Mouse (Mus musculus) bone marrow macrophage, adult 2 months (primary cell): ENCODE data around the gene Ddx18.

Source experiments
- CTCF ChIP-seq: IDR thresholded peaks from 2 replicates; pipeline ENCODE4 v1.5.1; 2012; ENCODE audit warnings: low read depth, mild to moderate bottlenecking, low read length, moderate library complexity
- POLR2A ChIP-seq: IDR thresholded peaks from 2 replicates; pipeline ENCODE4 v1.6.1; 2012; ENCODE audit warnings: mild to moderate bottlenecking, low read depth, low read length, borderline replicate concordance

GRCm38 (mm10) chr1:121546844-121547243, 20.9 kb downstream of the Ddx18 start:
- TF ChIP-seq CTCF (no peak), POLR2A (no peak)
